Mouse (Mus musculus): ENCODE results near the gene Gm13769. TPM values are rescaled to one million over a fixed set of nuclear protein-coding genes. Genes with fewer than 3 reads are reported as not detected.
"Not testable (repeated sequence)": the region's sequence is repeated elsewhere in the genome, so short reads cannot be mapped to it uniquely, and the experiment has no call there.

Gene Gm13769
- total RNA-seq (2014; rRNA removed) (not detected in 2 replicates), polyA plus RNA-seq (2015; fragmentation: Nextera tagmentation; extraction: Ambion mirVana) (not detected in 2 replicates)

DNA sequence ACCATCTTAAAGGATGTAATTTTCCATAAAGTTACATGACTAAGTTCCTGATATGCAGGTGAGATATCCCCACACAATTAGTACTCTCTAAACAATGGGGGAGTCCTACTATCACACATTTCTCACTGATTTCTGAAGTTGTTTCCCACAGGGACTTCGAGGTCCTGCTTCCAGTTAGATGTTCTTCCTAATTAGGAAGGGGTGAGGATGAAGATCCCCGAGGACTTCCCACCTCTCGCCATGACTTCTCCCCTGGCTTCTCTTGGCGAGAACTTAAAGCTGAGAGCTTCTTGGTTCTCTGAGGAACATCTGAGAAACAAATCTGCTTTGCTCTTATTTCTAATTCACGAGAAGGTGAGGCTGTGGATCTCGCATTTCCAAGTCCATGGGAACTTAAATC, at the start of gene Gm13769:
Gene Gm13769 (plus strand): TSS at position 301 of the 400 bp plus-strand sequence.
- not testable (repeated sequence) for DNase-seq (ENCODE audit: low spot score); H3K27me3 ChIP-seq (ENCODE audit: insufficient read depth, low read length); H3K4me2 ChIP-seq (ENCODE audit: low read depth, low read length); H3K4me3 ChIP-seq (ENCODE audit: low read length); H3K9ac ChIP-seq (replicated peaks; ENCODE audit: low read length); H3K36me3 ChIP-seq (ENCODE audit: insufficient read depth, low read length); H3K4me1 ChIP-seq (ENCODE audit: insufficient read depth, low read length); H3K9me3 ChIP-seq (ENCODE audit: low read length); ATAC-seq; H3K27ac ChIP-seq
- WGBS = no CpG with 5 or more reads among the region's 6 CpGs

DNA sequence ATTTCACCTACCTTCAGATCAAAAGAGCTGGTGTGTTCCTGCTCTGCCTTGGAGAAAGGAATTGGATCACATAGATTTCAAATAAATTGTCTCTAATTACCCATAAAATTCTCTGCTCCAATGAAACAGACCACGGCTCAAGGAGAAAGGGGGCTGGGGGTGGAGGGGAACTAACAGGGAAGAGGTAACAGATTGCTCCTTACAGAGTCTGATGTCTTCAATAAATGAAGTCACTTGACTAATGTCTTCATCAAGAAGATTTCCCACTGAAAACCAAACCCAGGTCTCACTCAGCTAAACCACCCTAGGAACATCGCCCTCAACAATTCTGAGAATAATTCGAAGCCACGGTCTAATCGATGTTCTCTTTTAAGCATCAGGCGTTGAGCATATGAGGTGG, 29.3 kb upstream of the Gm13769 start, which contains the start of gene Olfr1272:
Gene Olfr1272 (minus strand): TSS at position 101 of the 400 bp plus-strand sequence.
- Histone ChIP-seq H3K9me3 (ENCODE audit: low read length) (no peaks in the 10 kb centered on the region), H3K4me2 (ENCODE audit: low read depth, low read length) (no peak within 1 kb of the TSS), H3K4me3 (ENCODE audit: low read length) (no peak within 1 kb of the TSS), H3K4me1 (ENCODE audit: insufficient read depth, low read length) (no peaks in the 10 kb centered on the region), H3K27me3 (ENCODE audit: insufficient read depth, low read length) (no peaks in the 10 kb centered on the region), H3K27ac (no peak within 1 kb of the TSS), H3K36me3 (ENCODE audit: insufficient read depth, low read length) (no peaks in the 10 kb centered on the region), H3K9ac (replicated peaks; ENCODE audit: low read length) (no peak within 1 kb of the TSS)
- TF ChIP-seq CTCF (IDR thresholded peaks at IDR 0.05; ENCODE audit: low read depth) = no peak
- WGBS = 73% methylated on average over 6 of the region's 6 CpGs
- DNase-seq (ENCODE audit: low spot score) = no peak
- ATAC-seq = no peak

DNA sequence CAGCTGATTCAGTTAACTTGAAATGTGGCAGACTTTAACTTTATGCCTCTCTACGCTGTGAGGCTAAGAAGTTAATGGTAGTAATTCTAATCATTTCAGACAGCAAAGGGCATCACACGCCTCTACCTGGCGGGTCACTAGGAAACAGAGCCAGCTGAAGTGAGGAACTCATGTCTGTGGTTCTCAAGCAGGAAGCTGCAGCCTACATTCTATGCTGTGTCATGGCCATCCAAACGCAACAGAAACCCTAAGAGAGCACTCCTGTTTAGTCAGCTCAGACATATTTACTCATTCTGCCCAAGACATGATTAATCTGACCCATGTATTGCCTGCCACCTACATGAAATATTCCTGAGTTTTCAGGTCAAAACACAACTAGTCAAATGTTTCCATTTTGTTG, 24.7 kb downstream of the Gm13769 start:
- not testable (repeated sequence) for H3K36me3 ChIP-seq (ENCODE audit: insufficient read depth, low read length); H3K4me2 ChIP-seq (ENCODE audit: low read depth, low read length); H3K4me3 ChIP-seq (ENCODE audit: low read length); DNase-seq (ENCODE audit: low spot score); ATAC-seq; H3K9me3 ChIP-seq (ENCODE audit: low read length); H3K9ac ChIP-seq (replicated peaks; ENCODE audit: low read length); H3K4me1 ChIP-seq (ENCODE audit: insufficient read depth, low read length); H3K27me3 ChIP-seq (ENCODE audit: insufficient read depth, low read length); H3K27ac ChIP-seq
- WGBS = no CpG with 5 or more reads among the region's 4 CpGs

DNA sequence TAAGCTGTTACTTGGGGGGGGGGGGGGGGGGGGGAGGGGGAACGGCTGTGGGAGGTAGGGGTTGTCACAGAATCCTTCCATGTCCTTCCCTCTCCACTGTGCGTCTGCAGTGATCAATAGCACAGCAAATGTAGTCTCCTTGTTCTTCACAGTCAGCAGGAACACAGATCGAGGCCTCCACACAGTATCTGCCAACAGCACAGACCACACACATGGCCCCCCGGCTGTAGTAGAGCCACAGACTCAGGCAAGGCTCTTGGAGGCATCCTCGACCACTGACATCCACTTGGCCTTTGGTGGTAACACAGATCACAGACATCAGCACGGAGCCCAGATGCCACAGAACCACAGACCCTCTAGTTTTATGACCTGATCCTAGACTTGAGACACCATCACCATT, 29.0 kb downstream of the Gm13769 start:
- H3K27ac ChIP-seq; DNase-seq (ENCODE audit: low spot score); H3K9ac ChIP-seq (replicated peaks; ENCODE audit: low read length); H3K36me3 ChIP-seq (ENCODE audit: insufficient read depth, low read length); H3K27me3 ChIP-seq (ENCODE audit: insufficient read depth, low read length); H3K4me2 ChIP-seq (ENCODE audit: low read depth, low read length); H3K4me3 ChIP-seq (ENCODE audit: low read length); H3K4me1 ChIP-seq (ENCODE audit: insufficient read depth, low read length); H3K9me3 ChIP-seq (ENCODE audit: low read length): not testable (repeated sequence)
- ATAC-seq = peak; percentile 62; the same call in 1 of the 2 replicates
- WGBS = no CpG with 5 or more reads among the region's 6 CpGs

GRCm38 (mm10) chr2:90351540-90351939, 29.5 kb downstream of the Gm13769 start:
- 0 out of 2 replicates have a peak, but pooled peaks have one; percentile 61 for ATAC-seq
- H3K9me3 ChIP-seq (ENCODE audit: low read length); H3K4me2 ChIP-seq (ENCODE audit: low read depth, low read length); H3K9ac ChIP-seq (replicated peaks; ENCODE audit: low read length); H3K36me3 ChIP-seq (ENCODE audit: insufficient read depth, low read length); H3K27me3 ChIP-seq (ENCODE audit: insufficient read depth, low read length); H3K4me1 ChIP-seq (ENCODE audit: insufficient read depth, low read length); H3K27ac ChIP-seq; DNase-seq (ENCODE audit: low spot score); H3K4me3 ChIP-seq (ENCODE audit: low read length): not testable (repeated sequence)
- WGBS = no CpG with 5 or more reads among the region's 3 CpGs

GRCm38 (mm10) chr2:90359229-90359628, 37.2 kb downstream of the Gm13769 start:
- H3K9ac ChIP-seq (replicated peaks; ENCODE audit: low read length); H3K9me3 ChIP-seq (ENCODE audit: low read length); ATAC-seq; H3K36me3 ChIP-seq (ENCODE audit: insufficient read depth, low read length); H3K27ac ChIP-seq; H3K4me3 ChIP-seq (ENCODE audit: low read length); DNase-seq (ENCODE audit: low spot score); H3K27me3 ChIP-seq (ENCODE audit: insufficient read depth, low read length); H3K4me2 ChIP-seq (ENCODE audit: low read depth, low read length); H3K4me1 ChIP-seq (ENCODE audit: insufficient read depth, low read length): not testable (repeated sequence)
- no CpG with 5 or more reads among the region's 5 CpGs for WGBS

- not testable (repeated sequence) for H3K9ac ChIP-seq (replicated peaks; ENCODE audit: low read length); H3K4me2 ChIP-seq (ENCODE audit: low read depth, low read length); H3K36me3 ChIP-seq (ENCODE audit: insufficient read depth, low read length); H3K4me1 ChIP-seq (ENCODE audit: insufficient read depth, low read length); H3K27me3 ChIP-seq (ENCODE audit: insufficient read depth, low read length); DNase-seq (ENCODE audit: low spot score); H3K27ac ChIP-seq; H3K4me3 ChIP-seq (ENCODE audit: low read length); H3K9me3 ChIP-seq (ENCODE audit: low read length); ATAC-seq
- whole genome bisulfite sequencing = no CpG with 5 or more reads among the region's 4 CpGs
Measured at GRCm38 (mm10) chr2:90360199-90360598, 38.2 kb downstream of the Gm13769 start.

Other genes starting within 250 kb of the Gm13769 start
- not detected in 2 replicates for gene Olfr1269, start 200.8 kb upstream of the Gm13769 start, total RNA-seq (2014; rRNA removed)
- gene Olfr1269, start 200.8 kb upstream of the Gm13769 start, polyA plus RNA-seq (2015; fragmentation: Nextera tagmentation; extraction: Ambion mirVana) = not detected in 2 replicates
- not detected in 2 replicates for gene Olfr32, start 179.9 kb upstream of the Gm13769 start, total RNA-seq (2014; rRNA removed)
- not detected in 2 replicates for gene Olfr32, start 179.9 kb upstream of the Gm13769 start, polyA plus RNA-seq (2015; fragmentation: Nextera tagmentation; extraction: Ambion mirVana)
- gene Olfr1270, start 169.1 kb upstream of the Gm13769 start, total RNA-seq (2014; rRNA removed) = not detected in 2 replicates
- not detected in 2 replicates for gene Olfr1270, start 169.1 kb upstream of the Gm13769 start, polyA plus RNA-seq (2015; fragmentation: Nextera tagmentation; extraction: Ambion mirVana)
- not detected in 2 replicates for gene Olfr1506, start 97.7 kb upstream of the Gm13769 start, total RNA-seq (2014; rRNA removed)
- gene Olfr1506, start 97.7 kb upstream of the Gm13769 start, polyA plus RNA-seq (2015; fragmentation: Nextera tagmentation; extraction: Ambion mirVana) = not detected in 2 replicates
- not detected in 2 replicates for gene Olfr142, start 64.6 kb upstream of the Gm13769 start, total RNA-seq (2014; rRNA removed)
- not detected in 2 replicates for gene Olfr142, start 64.6 kb upstream of the Gm13769 start, polyA plus RNA-seq (2015; fragmentation: Nextera tagmentation; extraction: Ambion mirVana)
- gene Olfr1271, start 51.2 kb upstream of the Gm13769 start, total RNA-seq (2014; rRNA removed) = not detected in 2 replicates
- not detected in 2 replicates for gene Olfr1271, start 51.2 kb upstream of the Gm13769 start, polyA plus RNA-seq (2015; fragmentation: Nextera tagmentation; extraction: Ambion mirVana)
- gene Olfr1272, start 29.4 kb upstream of the Gm13769 start, total RNA-seq (2014; rRNA removed) = not detected in 2 replicates
- not detected in 2 replicates for gene Olfr1272, start 29.4 kb upstream of the Gm13769 start, polyA plus RNA-seq (2015; fragmentation: Nextera tagmentation; extraction: Ambion mirVana)
- not detected in 2 replicates for gene Olfr1274-ps, start 76.5 kb downstream of the Gm13769 start, total RNA-seq (2014; rRNA removed)
- not detected in 2 replicates for gene Olfr1274-ps, start 76.5 kb downstream of the Gm13769 start, polyA plus RNA-seq (2015; fragmentation: Nextera tagmentation; extraction: Ambion mirVana)

Data from hindbrain, postnatal 0 days (tissue).